Mouse (Mus musculus): ENCODE measurements at regions not wholly inside any gene's neighbourhood (a gene's known extent, or its start where the extent isn't known, plus 50 kb on each side); places are given as distances from the start of the nearest gene placed in this dataset.

- TF ChIP-seq CTCF (IDR thresholded peaks at IDR 0.05; ENCODE audit: low read depth) (no peak), EP300 (IDR thresholded peaks at IDR 0.05; ENCODE audit: low read depth) (no peak)
These were observed 129.8 kb upstream of the Arhgap42 start for GRCm38 (mm10) chr9:9368731-9369130.

All from liver, postnatal 0 days (tissue).